Mouse (Mus musculus) cortical plate, adult 2 months (tissue): ENCODE measurements at regions not wholly inside any gene's neighbourhood (a gene's known extent, or its start where the extent isn't known, plus 50 kb on each side); places are given as distances from the start of the nearest gene placed in this dataset.

Source experiments
- H3K27ac ChIP-seq: fragments of 200-500 bp; 2 replicates; pipeline ENCODE4 v1.5.1; 2012; ENCODE audit warnings: low read length, control low read depth, inconsistent platforms; ENCODE audit not compliant: insufficient read depth
- H3K4me1 ChIP-seq: fragments of 200-500 bp; 2 replicates; pipeline ENCODE4 v1.6.1; 2011; ENCODE audit warnings: low read length; ENCODE audit not compliant: control insufficient read depth, insufficient read depth
- H3K4me3 ChIP-seq: fragments of 200-500 bp; 2 replicates; pipeline ENCODE4 v1.5.1; 2011; ENCODE audit warnings: mild to moderate bottlenecking, low read length, control low read depth; ENCODE audit not compliant: insufficient read depth
- CTCF ChIP-seq: fragments of 200-500 bp; IDR thresholded peaks from 2 replicates; pipeline ENCODE4 v1.5.1; 2011; ENCODE audit warnings: mild to moderate bottlenecking, control low read depth, low read length; ENCODE audit not compliant: insufficient read depth; ENCODE audit errors: extremely low read depth
- POLR2A ChIP-seq: fragments of 200-500 bp; IDR thresholded peaks from 2 replicates; pipeline ENCODE4 v1.6.1; 2011; ENCODE audit warnings: mild to moderate bottlenecking, low read length, control low read depth; ENCODE audit not compliant: insufficient read depth; ENCODE audit errors: extremely low read depth

DNA sequence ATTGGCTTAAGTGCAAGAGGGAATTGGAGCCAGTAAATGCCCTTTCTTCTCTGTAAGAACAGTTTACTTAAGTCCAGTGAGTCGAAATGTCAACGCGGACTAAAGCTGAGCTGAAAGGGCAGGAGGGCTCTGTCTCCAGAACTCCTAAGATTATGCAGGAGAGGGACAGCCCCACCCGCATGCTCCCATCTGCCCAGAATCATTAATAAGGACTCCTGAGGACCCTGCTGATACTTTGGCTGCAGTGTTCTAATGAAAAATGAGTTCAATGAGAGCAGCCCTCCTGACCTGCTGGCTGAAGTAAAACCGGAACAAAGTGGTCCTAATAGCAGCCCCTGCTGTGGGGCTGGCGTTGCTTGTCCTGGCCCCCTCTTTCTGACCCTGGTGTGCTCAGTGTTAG is 187.8 kb downstream of the Ajap1 start:
- Histone ChIP-seq H3K27ac (no peak overlapping the region), H3K4me3 (no peak overlapping the region), H3K4me1 (no peaks in the 10 kb centered on the region)
- TF ChIP-seq CTCF = no peak
- TF ChIP-seq POLR2A = no peak

DNA sequence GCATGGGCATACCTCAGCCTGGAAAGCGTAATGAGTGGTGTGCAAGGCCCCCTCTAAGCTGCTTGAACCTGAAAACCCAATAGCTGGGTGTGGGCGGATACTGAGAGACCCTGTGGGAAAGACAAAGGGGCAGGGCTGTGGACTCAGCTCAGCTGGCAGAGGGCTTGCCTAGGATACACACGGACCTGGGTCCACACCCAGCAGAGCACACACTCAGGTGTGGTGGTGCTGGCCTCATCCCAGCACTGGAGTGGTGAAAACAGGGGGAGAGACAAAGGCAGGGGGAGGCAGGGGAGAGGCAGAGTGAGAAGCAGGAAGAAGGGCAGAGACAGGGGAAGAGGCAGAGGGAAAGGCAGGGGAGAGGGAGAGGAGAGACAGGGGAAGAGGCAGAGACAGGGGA is 189.5 kb downstream of the Ajap1 start:
- no peak overlapping the region for H3K4me3 ChIP-seq
- H3K4me1 ChIP-seq = no peaks in the 10 kb centered on the region
- no peak for TF ChIP-seq POLR2A
- no peak for TF ChIP-seq CTCF
- H3K27ac ChIP-seq = no peak overlapping the region

DNA sequence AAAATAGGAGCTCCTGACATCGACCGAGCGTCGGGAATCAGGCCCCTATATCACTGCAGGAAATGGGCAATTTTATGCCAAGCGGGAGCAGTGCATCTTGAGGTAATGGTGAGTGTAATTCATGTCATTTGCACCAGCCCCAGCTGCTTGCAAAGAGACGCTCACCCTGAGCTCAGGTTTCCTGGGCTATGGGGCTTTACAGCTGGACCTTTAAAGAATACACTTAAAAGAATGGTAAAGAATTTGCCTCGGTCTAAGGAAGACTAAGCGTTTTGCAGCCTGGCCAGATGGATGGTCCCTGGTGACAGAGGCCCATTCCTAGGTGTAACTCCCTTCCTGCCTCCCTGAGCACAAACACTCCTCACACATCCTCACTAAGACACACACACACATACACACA is 194.2 kb downstream of the Ajap1 start:
- no peak for TF ChIP-seq POLR2A
- no peak for TF ChIP-seq CTCF
- Histone ChIP-seq H3K27ac (no peak overlapping the region), H3K4me3 (no peak overlapping the region), H3K4me1 (no peaks in the 10 kb centered on the region)

DNA sequence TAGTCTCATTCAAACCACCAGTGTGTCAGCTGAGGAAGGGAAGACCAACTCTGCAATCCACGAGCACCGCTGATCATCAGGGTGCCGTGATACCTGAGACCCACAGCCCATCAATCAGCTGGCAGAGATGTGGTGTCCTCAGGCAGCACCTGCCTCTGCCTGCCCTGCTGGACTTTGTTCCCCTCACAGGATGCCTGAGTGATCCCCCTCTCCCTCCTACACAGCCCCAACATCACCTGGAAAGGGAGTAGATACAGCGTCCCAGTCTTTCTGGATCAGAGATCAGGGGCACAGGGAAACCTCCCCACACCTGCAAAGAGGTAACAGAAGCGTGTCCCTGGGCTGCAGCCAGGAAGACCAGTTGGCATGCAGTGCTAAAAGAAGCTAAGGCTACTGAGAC is 198.4 kb downstream of the Ajap1 start:
- H3K4me3 ChIP-seq = no peak overlapping the region
- TF ChIP-seq CTCF = no peak
- TF ChIP-seq POLR2A = no peak
- H3K27ac ChIP-seq = no peak overlapping the region
- H3K4me1 ChIP-seq = no peaks in the 10 kb centered on the region

DNA sequence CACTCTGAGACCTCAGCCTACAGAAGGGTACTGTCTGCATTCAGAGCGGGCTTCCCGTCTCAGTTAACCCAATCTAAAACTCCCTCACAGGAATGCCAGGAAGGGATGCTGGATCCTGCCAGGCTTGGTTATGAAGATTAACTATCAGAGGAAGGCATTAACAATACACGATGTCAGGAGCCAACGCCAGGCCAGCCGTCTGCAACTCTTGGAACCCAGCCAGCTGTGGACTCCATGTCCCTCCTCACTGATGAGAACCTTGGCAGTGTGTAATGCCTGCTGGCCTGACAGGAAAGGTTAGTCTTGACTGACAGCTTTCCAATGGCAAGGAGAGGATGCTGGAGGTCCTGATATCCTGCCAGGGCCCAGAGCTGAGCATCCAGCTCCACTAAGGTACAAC is 206.0 kb downstream of the Ajap1 start:
- H3K4me1 ChIP-seq = no peaks in the 10 kb centered on the region
- TF ChIP-seq CTCF = no peak
- no peak for TF ChIP-seq POLR2A
- no peak overlapping the region for H3K4me3 ChIP-seq
- H3K27ac ChIP-seq = no peak overlapping the region

DNA sequence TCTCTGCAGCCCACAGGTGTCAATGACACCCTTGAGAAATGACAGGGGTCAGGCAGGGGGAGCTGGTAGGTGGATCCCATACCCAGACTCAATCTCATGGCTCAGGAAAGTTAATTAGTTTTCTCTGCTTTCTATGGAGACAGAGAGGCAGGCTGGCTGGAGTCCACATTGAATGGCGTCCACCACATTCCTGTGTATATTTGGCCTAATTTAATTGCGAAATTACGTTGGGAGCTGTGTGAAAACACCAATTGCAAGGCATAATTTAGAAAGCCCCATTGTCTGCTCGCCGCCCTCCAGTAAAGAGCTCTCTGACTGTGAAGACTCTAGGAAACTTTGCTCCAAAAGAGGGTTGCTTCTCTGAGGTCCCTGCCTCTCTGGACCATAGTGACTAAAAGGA is 211.2 kb downstream of the Ajap1 start:
- Histone ChIP-seq H3K27ac (no peak overlapping the region), H3K4me1 (no peaks in the 10 kb centered on the region), H3K4me3 (no peak overlapping the region)
- TF ChIP-seq CTCF = no peak
- TF ChIP-seq POLR2A = no peak

DNA sequence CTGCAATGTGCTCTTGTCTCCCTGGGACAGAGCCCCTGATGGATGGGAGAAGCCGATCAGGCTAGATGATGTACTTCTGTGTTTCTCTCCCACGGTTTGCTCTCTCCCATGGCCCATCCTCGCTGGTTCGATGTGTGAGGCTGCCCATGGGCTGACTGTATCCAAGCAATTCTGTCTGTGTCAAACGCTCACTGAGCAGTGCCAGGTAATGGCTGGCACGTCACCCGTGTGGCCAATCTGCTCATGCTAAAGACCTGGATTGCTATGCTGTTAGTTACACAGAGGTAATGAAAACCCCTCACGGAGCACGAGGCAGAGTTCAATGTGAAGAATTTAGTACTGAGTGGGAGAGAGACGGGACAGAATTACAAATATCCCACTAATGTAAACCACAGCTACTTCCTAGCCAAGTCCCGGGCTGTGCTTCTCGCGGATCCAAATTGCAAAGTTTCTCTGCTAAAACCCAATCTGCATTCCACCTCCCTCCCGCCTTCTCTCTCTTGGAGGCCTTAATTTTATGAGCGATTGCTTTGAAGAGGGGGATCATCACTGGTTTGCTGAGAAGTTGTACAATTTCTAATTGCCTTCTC is 219.3 kb downstream of the Ajap1 start:
- TF ChIP-seq CTCF (no peak), POLR2A (no peak)
- H3K27ac ChIP-seq = no peak overlapping the region
- H3K4me1 ChIP-seq = no peaks in the 10 kb centered on the region
- H3K4me3 ChIP-seq = no peak overlapping the region

DNA sequence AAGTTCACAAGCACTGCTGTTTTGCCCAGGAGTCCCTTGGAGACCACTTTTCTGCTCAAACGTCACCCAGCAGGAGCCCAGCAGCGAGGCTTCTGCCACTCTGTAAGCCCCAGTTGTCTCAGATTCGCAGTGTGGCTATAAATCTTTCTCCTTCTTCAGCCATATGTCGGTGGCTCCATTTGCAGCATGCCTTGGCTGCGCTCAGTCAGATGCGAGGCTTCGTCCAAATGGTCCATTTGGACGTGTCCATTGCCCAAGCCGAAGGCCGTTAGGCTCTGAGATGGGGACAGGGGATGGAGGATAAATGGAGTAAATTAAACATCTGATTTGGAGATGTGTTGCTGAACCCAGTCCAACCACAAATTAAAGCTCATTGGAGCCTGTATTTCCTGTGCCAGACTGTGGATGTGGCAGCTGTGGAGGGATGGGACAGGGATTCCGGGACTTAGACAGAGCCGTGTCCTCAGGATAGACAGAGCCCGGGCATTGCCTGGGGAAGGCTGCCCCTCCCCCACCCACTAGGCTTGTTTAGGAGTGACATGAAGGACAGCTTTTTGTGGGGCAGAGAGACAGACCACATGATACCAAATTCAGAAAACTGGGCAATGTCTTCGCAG is 221.6 kb downstream of the Ajap1 start:
- no peak overlapping the region for H3K27ac ChIP-seq

DNA sequence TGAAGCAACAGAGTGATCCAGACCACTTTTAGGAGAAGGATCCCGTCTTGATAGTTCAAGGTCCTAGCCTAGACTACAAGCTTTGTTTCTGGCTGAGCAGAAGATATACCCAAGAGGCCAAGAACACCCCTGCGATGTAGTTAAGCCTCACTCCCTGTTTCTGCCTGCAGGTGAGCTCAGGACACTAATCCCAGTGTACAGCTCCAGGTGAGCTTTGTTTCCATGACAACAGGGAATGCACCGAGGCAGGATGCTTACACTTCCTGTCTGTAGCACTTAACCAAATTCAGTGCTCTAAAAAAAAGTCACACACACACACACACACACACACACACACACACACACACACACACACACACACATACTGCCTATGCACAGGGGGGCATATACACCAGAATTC is 230.7 kb downstream of the Ajap1 start:
- H3K4me1 ChIP-seq = peaks cover 1% of the 10 kb centered on the region
- H3K4me3 ChIP-seq = no peak overlapping the region
- TF ChIP-seq POLR2A (no peak), CTCF (no peak)
- H3K27ac ChIP-seq = no peak overlapping the region

More for the DNA sequence above, 221.6 kb downstream of the Ajap1 start:
- Histone ChIP-seq H3K4me1 (no peaks in the 10 kb centered on the region), H3K4me3 (no peak overlapping the region)
- TF ChIP-seq CTCF = no peak

DNA sequence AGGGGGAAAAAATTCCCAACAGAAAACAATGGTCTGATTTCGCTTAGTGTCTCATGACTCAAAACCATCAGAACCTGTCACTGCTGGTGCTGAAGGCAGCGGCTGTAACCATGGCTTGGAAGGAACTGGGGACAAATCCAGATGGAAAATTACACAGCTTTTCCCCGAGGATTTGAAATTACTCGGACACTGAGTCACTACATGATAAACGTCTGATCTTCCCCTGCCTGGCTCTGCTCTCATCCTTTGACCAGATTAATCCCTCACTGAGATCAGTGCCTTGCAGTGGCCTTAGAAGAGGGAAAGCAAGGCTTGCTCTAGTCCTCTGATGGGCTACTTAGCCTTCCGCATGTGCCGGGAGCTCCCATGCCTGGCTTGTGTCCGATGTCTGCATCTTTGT is 231.3 kb downstream of the Ajap1 start:
- no peak overlapping the region for H3K4me3 ChIP-seq
- no peak overlapping the region for H3K27ac ChIP-seq
- TF ChIP-seq POLR2A (no peak), CTCF (no peak)
- H3K4me1 ChIP-seq = peaks cover 1% of the 10 kb centered on the region
